Mouse (Mus musculus) heart, adult 2 months (tissue): ENCODE results near the gene Nus1.

Experiments
- CTCF ChIP-seq: fragments of 200-600 bp; IDR thresholded peaks from 2 replicates; pipeline ENCODE4 v1.8.1; 2022; ENCODE audit warnings: antibody characterized with exemption, mild to moderate bottlenecking, moderate library complexity
- EP300 ChIP-seq: fragments of 200-500 bp; IDR thresholded peaks from 2 replicates; pipeline ENCODE4 v1.6.1; 2011; ENCODE audit warnings: low read depth, low read length, control low read depth; ENCODE audit not compliant: insufficient read depth

- TF ChIP-seq CTCF (no peak), EP300 (no peak)
Measured at GRCm38 (mm10) chr10:52373834-52374233, 43.5 kb upstream of the Nus1 start.
